Mouse (Mus musculus) ES-E14 (cell line): ENCODE data around the gene Ldhal6b. TPM values are rescaled to one million over a fixed set of nuclear protein-coding genes. Genes with fewer than 3 reads are reported as not detected.
"Not testable (repeated sequence)": the region's sequence is repeated elsewhere in the genome, so short reads cannot be mapped to it uniquely, and the experiment has no call there.

ENCODE experiments used
- DNase-seq: peaks from one replicate; pipeline ENCODE4 v3.0.0-alpha.2; 2013; ENCODE audit warnings: low read depth, low spot score
- H3K27ac ChIP-seq: 2 replicates; pipeline ENCODE4 v1.5.1; 2012; ENCODE audit warnings: low read depth, mild to moderate bottlenecking, low read length, moderate library complexity, mixed read lengths; ENCODE audit not compliant: poor library complexity, insufficient read depth, severe bottlenecking
- H3K36me3 ChIP-seq: 2 replicates; pipeline ENCODE4 v1.6.1; 2012; ENCODE audit warnings: mild to moderate bottlenecking, low read length, moderate library complexity, mixed read lengths; ENCODE audit not compliant: control insufficient read depth, poor library complexity, insufficient read depth, severe bottlenecking
- H3K4me1 ChIP-seq, 2 experiments: fragments of 150-350 bp in 1 of 2; sonication (generic) in 1 of 2; 2 replicates each; pipeline ENCODE4 v1.6.1; 2012; ENCODE audit warnings: low read length in 2 of 2, mild to moderate bottlenecking in 1 of 2, mixed read lengths in 1 of 2; ENCODE audit not compliant: control insufficient read depth in 2 of 2, insufficient read depth in 2 of 2, poor library complexity in 1 of 2
- H3K4me3 ChIP-seq, 2 experiments: fragments of 150-350 bp in 1 of 2; sonication (generic) in 1 of 2; 2 replicates each; pipeline ENCODE4 v1.5.1; 2012; ENCODE audit warnings: low read length in 2 of 2, low read depth in 1 of 2, mild to moderate bottlenecking in 1 of 2, mixed read lengths in 1 of 2; ENCODE audit not compliant: insufficient read depth in 1 of 2, poor library complexity in 1 of 2, severe bottlenecking in 1 of 2
- H3K9ac ChIP-seq: 2 replicates; pipeline ENCODE4 v1.6.1; 2012; ENCODE audit warnings: low read depth, mild to moderate bottlenecking, low read length, mixed read lengths; ENCODE audit not compliant: poor library complexity, insufficient read depth, severe bottlenecking
- H3K9me3 ChIP-seq: fragments of 150-350 bp; sonication (generic); 2 replicates; pipeline ENCODE4 v1.6.1; 2012; ENCODE audit warnings: low read depth, mild to moderate bottlenecking, low read length; ENCODE audit not compliant: control insufficient read depth, insufficient read depth
- CHD2 ChIP-seq: IDR thresholded peaks from 2 replicates; pipeline ENCODE4 v1.6.1; 2014; ENCODE audit warnings: mild to moderate bottlenecking, low read depth, low read length, inconsistent platforms
- HCFC1 ChIP-seq: IDR thresholded peaks from 2 replicates; pipeline ENCODE4 v1.6.1; 2012; ENCODE audit warnings: low read length, inconsistent platforms, borderline replicate concordance; ENCODE audit not compliant: insufficient read depth
- MAFK ChIP-seq: IDR thresholded peaks from 2 replicates; pipeline ENCODE4 v1.6.1; 2014; ENCODE audit warnings: mild to moderate bottlenecking, low read depth, low read length, inconsistent platforms; ENCODE audit not compliant: insufficient read depth
- ZC3H11A ChIP-seq: IDR thresholded peaks from 2 replicates; pipeline ENCODE4 v1.6.1; 2012; ENCODE audit warnings: low read depth, mild to moderate bottlenecking, inconsistent platforms, low read length, borderline replicate concordance
- ZNF384 ChIP-seq: IDR thresholded peaks from 2 replicates; pipeline ENCODE4 v1.6.1; 2012; ENCODE audit warnings: low read depth, low read length, inconsistent platforms
- in situ Hi-C, 2 experiments: fragments of 600-800 bp; cut with MboI; formaldehyde crosslinking; loops; one replicate each; pipeline ENCODE4 v1.15.1; 2025; ENCODE audit warnings: low sequenced_read_pairs in 2 of 2, inconsistent platforms in 1 of 2; ENCODE audit not compliant: unreplicated experiment in 2 of 2
- total RNA-seq: library from RNA; depleted of rRNA; stranded (reverse); fragments of 300-350 nt; gene quantifications from 2 replicates; pipeline ENCODE4 v1.2.3, GENCODE M21; 2012

The Ldhal6b gene
- total RNA-seq, 1 experiment = 2.1 TPM

DNA sequence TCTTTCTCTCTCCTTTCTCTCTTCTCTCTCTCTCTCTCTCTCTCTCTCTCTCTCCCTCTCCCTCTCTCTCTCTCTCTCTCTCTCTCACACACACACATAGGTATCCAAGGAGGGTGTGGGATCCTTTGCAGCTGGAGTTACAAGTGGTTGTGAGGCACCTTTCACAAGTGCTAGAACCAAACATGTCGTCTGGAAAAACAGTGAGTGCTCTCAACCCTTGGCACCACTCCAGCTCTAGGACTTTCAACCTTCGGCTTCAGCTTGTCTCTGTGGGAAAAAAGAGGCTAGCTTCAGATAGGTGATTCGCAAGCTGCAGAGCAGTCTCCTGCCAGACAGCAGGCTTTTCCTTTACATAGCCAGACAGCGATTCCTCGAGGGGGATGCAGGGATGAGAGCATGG lies 25.2 kb upstream of the Ldhal6b start:
- TF ChIP-seq MAFK = no peak
- no peak for TF ChIP-seq CHD2
- TF ChIP-seq HCFC1 = no peak
- no peak for TF ChIP-seq ZNF384
- TF ChIP-seq ZC3H11A = no peak
- in situ Hi-C loops = no loop called here
- Histone ChIP-seq H3K36me3 (no peaks in the 10 kb centered on the region), H3K4me1 (no peaks in the 10 kb centered on the region), H3K4me3 (no peak overlapping the region), H3K27ac (no peak overlapping the region), H3K9me3 (no peaks in the 10 kb centered on the region), H3K9ac (no peak overlapping the region)
- DNase-seq = no peak

DNA sequence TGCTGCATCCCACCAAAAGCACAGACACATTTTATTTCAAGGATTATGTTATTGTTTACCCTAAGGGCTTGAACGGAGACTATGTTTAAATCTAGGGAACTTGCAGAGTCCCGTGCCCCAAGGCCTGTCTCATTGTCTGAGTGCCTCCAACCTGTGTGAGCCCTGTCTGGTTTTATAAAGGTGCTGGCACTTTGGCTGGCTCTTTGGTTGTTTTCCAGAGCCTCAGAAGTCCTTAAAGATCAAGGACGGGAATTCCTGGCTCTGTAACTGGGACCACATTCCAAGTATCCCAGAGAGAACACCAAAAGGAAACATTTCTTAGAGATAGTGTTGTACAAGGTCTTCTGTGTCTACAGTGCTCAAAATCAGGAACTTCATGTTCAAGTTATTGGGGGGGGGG lies 24.7 kb upstream of the Ldhal6b start:
- Histone ChIP-seq H3K27ac (no peak overlapping the region), H3K36me3 (no peaks in the 10 kb centered on the region), H3K4me1 (no peaks in the 10 kb centered on the region), H3K9ac (no peak overlapping the region), H3K9me3 (no peaks in the 10 kb centered on the region), H3K4me3 (no peak overlapping the region)
- in situ Hi-C loops = no loop called here
- TF ChIP-seq MAFK = no peak
- TF ChIP-seq CHD2 = no peak
- no peak for TF ChIP-seq HCFC1
- no peak for TF ChIP-seq ZC3H11A
- TF ChIP-seq ZNF384 = no peak
- DNase-seq = no peak

DNA sequence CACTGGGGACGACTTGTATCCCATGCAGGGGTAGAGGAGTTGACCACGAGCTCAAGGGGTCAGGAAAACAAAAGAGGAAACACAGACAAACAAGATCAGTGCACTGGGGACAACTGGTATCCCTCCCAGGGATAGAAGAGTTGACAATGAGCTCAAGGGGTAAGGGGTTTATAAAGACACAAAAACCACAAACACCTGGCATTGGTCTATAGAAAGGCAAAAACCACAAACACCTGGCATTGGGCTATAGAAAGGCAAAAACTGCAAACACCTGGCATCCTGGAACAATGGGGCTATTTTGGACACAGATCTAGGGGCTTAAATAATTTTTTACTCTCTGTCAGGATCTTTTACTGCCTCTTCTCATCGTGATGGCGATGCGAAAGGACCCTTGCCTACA lies 23.8 kb upstream of the Ldhal6b start:
- H3K9ac ChIP-seq, H3K27ac ChIP-seq, H3K9me3 ChIP-seq, in situ Hi-C loops, DNase-seq, H3K36me3 ChIP-seq, H3K4me3 ChIP-seq, H3K4me1 ChIP-seq: not testable (repeated sequence)

DNA sequence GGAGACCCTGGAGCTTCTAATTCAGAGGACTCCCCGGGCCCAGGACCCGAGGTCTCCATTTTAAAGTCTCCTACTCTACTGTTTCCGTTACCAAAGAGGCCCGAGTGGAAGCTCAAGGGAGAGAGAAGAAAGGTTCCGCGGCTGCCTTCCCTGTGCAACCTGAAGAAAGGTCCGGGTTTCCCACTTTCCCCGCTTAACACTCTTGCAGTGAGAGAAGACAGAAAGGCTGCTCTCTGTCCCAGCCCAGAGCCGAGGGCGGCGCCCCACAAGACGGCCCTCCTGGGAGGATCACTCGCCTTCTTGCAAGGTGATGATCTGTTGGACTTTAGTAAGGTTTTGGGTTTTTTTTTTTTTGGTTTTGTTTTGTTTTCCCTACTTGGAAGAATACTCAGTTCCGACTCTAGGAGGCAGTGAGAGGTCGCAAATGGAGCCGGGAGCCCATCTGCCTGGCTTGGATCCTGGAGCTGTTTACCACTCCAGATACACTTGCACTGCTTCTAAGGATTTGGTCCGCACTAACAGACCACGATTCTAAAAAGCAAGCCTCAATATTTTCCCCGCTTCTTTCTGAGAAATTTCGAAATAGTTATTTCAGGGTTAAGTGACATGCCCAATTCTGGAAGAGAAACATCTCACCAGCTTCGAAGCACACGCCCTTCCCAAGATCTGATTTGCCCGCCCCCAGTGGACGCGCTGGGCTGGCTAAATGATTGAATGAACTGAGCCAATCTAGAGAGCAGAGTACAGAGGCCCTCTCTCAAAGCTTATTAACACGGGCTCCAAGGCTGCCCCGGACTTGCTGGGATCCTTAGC lies 21.8 kb upstream of the Ldhal6b start, which contains the start of gene Tmem242:
Gene Tmem242 (minus strand): TSS at position 101 of the 813 bp plus-strand sequence.
- peak; percentile 89 for TF ChIP-seq HCFC1
- TF ChIP-seq MAFK = no peak
- TF ChIP-seq ZNF384 = peak; percentile 97
- peak; percentile 65; the same call in 1 of the 2 replicates for TF ChIP-seq CHD2
- TF ChIP-seq ZC3H11A = peak; percentile 12; the same call in 1 of the 2 replicates
- H3K4me1 ChIP-seq = no peaks in the 10 kb centered on the region
- in situ Hi-C loops = no loop called here
- peak within 1 kb of the TSS; percentile 89 to 90 for H3K4me3 ChIP-seq
- H3K27ac ChIP-seq = no peak within 1 kb of the TSS
- peak; percentile 94 for DNase-seq
- H3K36me3 ChIP-seq = peaks cover 4% of the 10 kb centered on the region
- H3K9me3 ChIP-seq = no peaks in the 10 kb centered on the region
- H3K9ac ChIP-seq = peak within 1 kb of the TSS; percentile 94

DNA sequence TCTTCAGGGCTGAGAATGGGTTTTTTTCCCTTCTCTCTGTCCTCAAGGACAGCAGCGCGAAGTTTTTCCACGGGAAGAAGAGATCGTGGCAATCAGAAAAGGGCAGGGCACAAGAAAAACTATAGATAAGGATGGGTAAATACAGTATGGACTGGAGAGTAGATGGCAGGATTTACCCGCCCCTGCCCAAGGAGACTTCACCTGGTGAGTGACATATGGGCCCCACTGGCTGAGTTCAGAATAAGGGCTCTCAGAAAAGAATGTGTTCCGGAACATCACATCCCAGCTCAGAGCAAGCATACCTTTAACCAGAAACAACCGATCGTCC lies 21.2 kb upstream of the Ldhal6b start:
- Histone ChIP-seq H3K27ac (no peak overlapping the region), H3K4me3 (peak overlapping the region; percentile 89 to 90), H3K9ac (peak overlapping the region; percentile 94), H3K9me3 (no peaks in the 10 kb centered on the region), H3K36me3 (peaks cover 4% of the 10 kb centered on the region), H3K4me1 (no peaks in the 10 kb centered on the region)
- TF ChIP-seq HCFC1 = no peak
- no peak for TF ChIP-seq ZC3H11A
- no peak for TF ChIP-seq MAFK
- no peak for TF ChIP-seq ZNF384
- TF ChIP-seq CHD2 = no peak
- in situ Hi-C loops = loop anchor here in 1 of 2 experiments (10.0 kb wide), 1 partner anchor 285 kb away; no protein-coding TSS in a partner anchor
- DNase-seq = no peak
